Mouse (Mus musculus) left cerebral cortex, adult 2 months (tissue): ENCODE data around the gene Def8. TPM values are rescaled to one million over a fixed set of nuclear protein-coding genes. Genes with fewer than 3 reads are reported as not detected.
A peak's percentile ranks its signal among the peaks of the same experiment; 100 is the strongest.
"Not testable (repeated sequence)": the region's sequence is repeated elsewhere in the genome, so short reads cannot be mapped to it uniquely, and the experiment has no call there.

Experiments used
- DNase-seq, 2 experiments: peaks; one replicate each; pipeline ENCODE4 v3.0.0; 2021 to 2022; ENCODE audit warnings: low spot score in 2 of 2, mixed read lengths in 1 of 2; ENCODE audit errors: extremely low spot score in 1 of 2
- H3K27ac ChIP-seq: fragments of 200-600 bp; 2 replicates; pipeline ENCODE4 v1.8.1; 2022
- H3K4me3 ChIP-seq: fragments of 200-600 bp; 2 replicates; pipeline ENCODE4 v1.8.1; 2022
- CTCF ChIP-seq: fragments of 200-600 bp; IDR thresholded peaks from 2 replicates; pipeline ENCODE4 v1.8.1; 2022; ENCODE audit warnings: antibody characterized with exemption, mild to moderate bottlenecking, moderate library complexity
- intact Hi-C: fragments of 180-260 bp; cut with DNase I; formaldehyde crosslinking; loops from one replicate; pipeline ENCODE4 v1.15.1; 2025
- total RNA-seq, 2 experiments: library from RNA; stranded (reverse); gene quantifications; 2 replicates each; pipeline ENCODE4 v1.2.3; 2021

Gene Def8
- total RNA-seq, 2 experiments from 2014 or later = 55.0 to 55.5 TPM

- DNase-seq = no peak
- TF ChIP-seq CTCF = no peak; the same call in 1 of the 2 replicates
- Histone ChIP-seq H3K4me3 (peak overlapping the region; percentile 90), H3K27ac (peak overlapping the region; percentile 95)
- intact Hi-C loops = loop anchor here (2.0 to 5.0 kb wide), 2 partner anchors 34 to 71 kb away; partner anchors contain the start of genes Afg3l1 and Tcf25
These were observed 20.2 kb downstream of the Def8 start for GRCm38 (mm10) chr8:123443576-123443921.

GRCm38 (mm10) chr8:123444131-123444530 is 20.8 kb downstream of the Def8 start:
- intact Hi-C loops = loop anchor here (5.0 kb wide), 1 partner anchor 33 kb away; the partner anchor contains the start of gene Afg3l1
- H3K27ac ChIP-seq = no peak overlapping the region

GRCm38 (mm10) chr8:123445981-123446380 is 22.7 kb downstream of the Def8 start:
- no peak for DNase-seq
- Histone ChIP-seq H3K27ac (no peak overlapping the region), H3K4me3 (no peak overlapping the region)
- no peak for TF ChIP-seq CTCF
- intact Hi-C loops = no loop called here

More at GRCm38 (mm10) chr8:123444131-123444530, 20.8 kb downstream of the Def8 start:
- TF ChIP-seq CTCF = no peak
- DNase-seq = no peak
- H3K4me3 ChIP-seq = peak overlapping the region; percentile 90

- intact Hi-C loops = no loop called here
- DNase-seq = no peak
- no peak for TF ChIP-seq CTCF
These were observed 23.5 kb downstream of the Def8 start for GRCm38 (mm10) chr8:123446799-123447198.

GRCm38 (mm10) chr8:123450783-123451182 is 27.5 kb downstream of the Def8 start:
- no peak for DNase-seq
- intact Hi-C loops = no loop called here
- no peak overlapping the region for H3K4me3 ChIP-seq
- TF ChIP-seq CTCF = no peak
- no peak overlapping the region for H3K27ac ChIP-seq

More at GRCm38 (mm10) chr8:123446799-123447198, 23.5 kb downstream of the Def8 start:
- Histone ChIP-seq H3K4me3 (no peak overlapping the region), H3K27ac (no peak overlapping the region)

GRCm38 (mm10) chr8:123451747-123452146 is 28.4 kb downstream of the Def8 start:
- H3K4me3 ChIP-seq, H3K27ac ChIP-seq, intact Hi-C loops, DNase-seq: not testable (repeated sequence)

- no peak overlapping the region for H3K4me3 ChIP-seq
- TF ChIP-seq CTCF = no peak
- H3K27ac ChIP-seq = no peak overlapping the region
- intact Hi-C loops = no loop called here
- DNase-seq = no peak
These were observed 28.8 kb downstream of the Def8 start for GRCm38 (mm10) chr8:123452149-123452548.

GRCm38 (mm10) chr8:123453291-123453690 is 30.0 kb downstream of the Def8 start:
- Histone ChIP-seq H3K4me3 (no peak overlapping the region), H3K27ac (no peak overlapping the region)
- no peak for DNase-seq
- intact Hi-C loops = no loop called here
- TF ChIP-seq CTCF = no peak

- TF ChIP-seq CTCF = no peak
- no peak for DNase-seq
- intact Hi-C loops = no loop called here
- Histone ChIP-seq H3K4me3 (no peak overlapping the region), H3K27ac (no peak overlapping the region)
These were observed 30.6 kb downstream of the Def8 start for GRCm38 (mm10) chr8:123453951-123454350.

- TF ChIP-seq CTCF = no peak
- intact Hi-C loops = no loop called here
- Histone ChIP-seq H3K4me3 (no peak overlapping the region), H3K27ac (no peak overlapping the region)
- DNase-seq = no peak
These were observed 31.2 kb downstream of the Def8 start for GRCm38 (mm10) chr8:123454559-123454958.

- Histone ChIP-seq H3K27ac (no peak overlapping the region), H3K4me3 (no peak overlapping the region)
- TF ChIP-seq CTCF = no peak
- intact Hi-C loops = no loop called here
- DNase-seq = no peak
These were observed 40.3 kb downstream of the Def8 start for GRCm38 (mm10) chr8:123463651-123464050.

- Histone ChIP-seq H3K4me3 (no peak overlapping the region), H3K27ac (no peak overlapping the region)
- no peak for TF ChIP-seq CTCF
- no peak for DNase-seq
- intact Hi-C loops = no loop called here
These were observed 44.1 kb downstream of the Def8 start for GRCm38 (mm10) chr8:123467476-123467875.

- intact Hi-C loops, DNase-seq, H3K4me3 ChIP-seq, H3K27ac ChIP-seq: not testable (repeated sequence)
These were observed 49.7 kb downstream of the Def8 start for GRCm38 (mm10) chr8:123472991-123473390.

GRCm38 (mm10) chr8:123474549-123474948 is 51.2 kb downstream of the Def8 start:
- H3K27ac ChIP-seq, DNase-seq, H3K4me3 ChIP-seq, intact Hi-C loops: not testable (repeated sequence)
